Mouse (Mus musculus): ENCODE results near the gene Rcbtb2. TPM values are rescaled to one million over a fixed set of nuclear protein-coding genes. Genes with fewer than 3 reads are reported as not detected.
A peak's percentile ranks its signal among the peaks of the same experiment; 100 is the strongest.
"Not testable (repeated sequence)": the region's sequence is repeated elsewhere in the genome, so short reads cannot be mapped to it uniquely, and the experiment has no call there.

Rcbtb2 gene
- polyA plus RNA-seq, 1 experiment: 32.3 TPM

DNA sequence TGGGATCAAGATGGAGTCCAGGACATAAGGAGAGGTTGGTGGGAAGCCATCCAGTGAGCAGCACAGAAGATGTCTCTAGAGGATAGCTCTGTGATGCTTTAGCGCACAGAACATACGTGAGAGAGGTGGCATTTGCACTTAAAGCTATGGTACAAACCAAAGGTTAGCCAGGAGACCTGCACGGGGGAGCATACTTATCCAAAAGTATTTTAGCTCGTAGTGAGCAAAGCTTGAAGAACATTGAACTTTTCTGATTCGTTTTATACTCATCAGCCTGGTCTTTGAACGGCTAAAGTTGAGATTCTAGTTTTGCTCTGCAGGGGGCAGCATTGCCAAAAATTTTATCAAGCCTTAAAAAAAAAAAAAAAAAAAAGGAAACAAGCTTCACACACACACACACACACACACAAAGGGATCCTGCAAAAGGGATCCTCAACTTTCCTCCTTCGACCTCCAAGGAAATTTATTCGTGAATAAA is 16.6 kb upstream of the Rcbtb2 start:
- Histone ChIP-seq H3K4me3 (ENCODE audit: insufficient read depth, low read depth, low read length) (no peak overlapping the region), H3K27ac (ENCODE audit: insufficient read depth, low read depth, low read length) (peak overlapping the region; percentile 91), H3K27me3 (replicated peaks; ENCODE audit: control insufficient read depth, insufficient read depth, low read length) (no peaks in the 10 kb centered on the region), H3K4me1 (ENCODE audit: control insufficient read depth, insufficient read depth, low read length) (peaks cover 7% of the 10 kb centered on the region; the same call in 1 of the 2 replicates), H3K36me3 (ENCODE audit: control insufficient read depth, insufficient read depth, low read length) (no peaks in the 10 kb centered on the region)
- 17% methylated on average over 8 of the region's 8 CpGs for WGBS
- peak; percentile 73 for DNase-seq
- TF ChIP-seq CTCF (conservative IDR thresholded peaks at IDR 0.05; ENCODE audit: insufficient read depth, insufficient read length, low read depth, low read length): 0 out of 2 replicates have a peak, but pooled peaks have one; percentile 4
- no peak for TF ChIP-seq POLR2A (IDR thresholded peaks at IDR 0.05; ENCODE audit: low read depth, low read length)

DNA sequence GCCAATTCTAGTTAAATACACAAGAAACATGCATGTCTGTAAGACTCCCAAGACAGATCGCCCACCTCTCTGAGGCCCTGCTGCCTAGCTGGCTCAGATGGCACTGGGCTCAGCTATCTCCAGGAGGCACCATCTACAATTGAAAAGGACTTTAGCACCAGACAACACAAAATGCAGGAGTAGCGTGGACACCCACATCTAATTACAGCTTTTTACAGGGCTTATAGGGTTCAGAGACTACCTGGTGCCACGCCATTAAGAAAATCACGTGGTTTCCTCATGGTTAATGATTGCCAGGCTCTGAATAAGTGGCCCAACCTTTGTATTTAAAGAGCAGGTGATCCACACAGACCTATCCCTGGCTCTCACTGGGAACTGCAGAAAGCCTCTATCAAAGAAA is 15.9 kb upstream of the Rcbtb2 start:
- no peaks in the 10 kb centered on the region for H3K27me3 ChIP-seq (replicated peaks; ENCODE audit: control insufficient read depth, insufficient read depth, low read length)
- H3K4me3 ChIP-seq (ENCODE audit: insufficient read depth, low read depth, low read length): peak overlapping the region; percentile 54
- no peaks in the 10 kb centered on the region for H3K36me3 ChIP-seq (ENCODE audit: control insufficient read depth, insufficient read depth, low read length)
- H3K27ac ChIP-seq (ENCODE audit: insufficient read depth, low read depth, low read length): peak overlapping the region; percentile 91
- H3K4me1 ChIP-seq (ENCODE audit: control insufficient read depth, insufficient read depth, low read length): peaks cover 7% of the 10 kb centered on the region; the same call in 1 of the 2 replicates
- peak; percentile 95 for DNase-seq
- 32% methylated on average over 4 of the region's 4 CpGs for WGBS
- TF ChIP-seq CTCF (conservative IDR thresholded peaks at IDR 0.05; ENCODE audit: insufficient read depth, insufficient read length, low read depth, low read length): no peak
- no peak for TF ChIP-seq POLR2A (IDR thresholded peaks at IDR 0.05; ENCODE audit: low read depth, low read length)

DNA sequence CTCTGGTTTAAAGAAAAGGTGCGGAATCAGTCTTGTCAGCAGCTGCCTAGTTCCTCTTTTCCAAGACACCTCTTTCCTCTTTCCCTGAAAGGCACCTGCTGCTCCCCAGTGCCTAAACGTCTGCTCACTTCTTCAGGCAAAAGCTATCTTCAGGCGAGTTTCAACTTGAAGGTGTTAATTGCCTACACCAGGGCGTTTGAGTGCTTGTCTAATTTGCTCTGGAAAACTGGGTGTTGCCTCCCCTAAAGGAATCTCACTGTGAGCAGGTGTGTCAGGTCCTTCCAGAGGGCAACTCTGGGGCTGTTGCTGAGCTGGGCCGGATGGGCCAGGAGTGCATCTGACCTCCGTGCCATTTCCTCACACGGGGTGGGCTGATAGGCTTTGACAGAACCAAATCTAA is 15.5 kb upstream of the Rcbtb2 start:
- Histone ChIP-seq H3K27ac (ENCODE audit: insufficient read depth, low read depth, low read length) (peak overlapping the region; percentile 19; the same call in 1 of the 2 replicates), H3K4me1 (ENCODE audit: control insufficient read depth, insufficient read depth, low read length) (peaks cover 7% of the 10 kb centered on the region; the same call in 1 of the 2 replicates), H3K4me3 (ENCODE audit: insufficient read depth, low read depth, low read length) (no peak overlapping the region), H3K27me3 (replicated peaks; ENCODE audit: control insufficient read depth, insufficient read depth, low read length) (no peaks in the 10 kb centered on the region), H3K36me3 (ENCODE audit: control insufficient read depth, insufficient read depth, low read length) (no peaks in the 10 kb centered on the region)
- no peak for DNase-seq
- TF ChIP-seq POLR2A (IDR thresholded peaks at IDR 0.05; ENCODE audit: low read depth, low read length): no peak
- TF ChIP-seq CTCF (conservative IDR thresholded peaks at IDR 0.05; ENCODE audit: insufficient read depth, insufficient read length, low read depth, low read length): no peak
- 50% methylated on average over 7 of the region's 7 CpGs for WGBS

DNA sequence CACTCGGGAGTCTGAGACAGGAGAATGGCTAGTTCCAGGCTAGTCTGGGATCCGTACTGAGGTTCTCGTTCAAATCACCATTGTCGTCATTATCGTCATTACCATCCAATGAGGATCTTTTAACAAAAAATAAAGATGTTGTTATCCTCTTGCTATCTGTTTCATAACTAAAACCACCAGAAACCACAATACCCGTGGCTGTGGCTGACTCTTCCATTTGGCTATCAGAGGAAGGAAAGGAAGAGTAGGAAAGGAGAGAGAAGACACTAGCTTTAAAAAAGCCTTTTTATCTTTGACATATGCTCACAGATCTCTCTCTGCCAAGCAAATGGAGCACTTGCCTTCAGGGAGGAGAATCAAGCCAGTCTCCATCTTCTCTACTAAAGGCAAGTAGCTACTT is 14.9 kb upstream of the Rcbtb2 start:
- H3K36me3 ChIP-seq (ENCODE audit: control insufficient read depth, insufficient read depth, low read length): no peaks in the 10 kb centered on the region
- no peak overlapping the region for H3K27ac ChIP-seq (ENCODE audit: insufficient read depth, low read depth, low read length)
- no peaks in the 10 kb centered on the region for H3K27me3 ChIP-seq (replicated peaks; ENCODE audit: control insufficient read depth, insufficient read depth, low read length)
- TF ChIP-seq POLR2A (IDR thresholded peaks at IDR 0.05; ENCODE audit: low read depth, low read length) (no peak), CTCF (conservative IDR thresholded peaks at IDR 0.05; ENCODE audit: insufficient read depth, insufficient read length, low read depth, low read length) (no peak)
- peaks cover 7% of the 10 kb centered on the region; the same call in 1 of the 2 replicates for H3K4me1 ChIP-seq (ENCODE audit: control insufficient read depth, insufficient read depth, low read length)
- WGBS: 97% methylated on average over 6 of the region's 6 CpGs
- DNase-seq: no peak
- no peak overlapping the region for H3K4me3 ChIP-seq (ENCODE audit: insufficient read depth, low read depth, low read length)

DNA sequence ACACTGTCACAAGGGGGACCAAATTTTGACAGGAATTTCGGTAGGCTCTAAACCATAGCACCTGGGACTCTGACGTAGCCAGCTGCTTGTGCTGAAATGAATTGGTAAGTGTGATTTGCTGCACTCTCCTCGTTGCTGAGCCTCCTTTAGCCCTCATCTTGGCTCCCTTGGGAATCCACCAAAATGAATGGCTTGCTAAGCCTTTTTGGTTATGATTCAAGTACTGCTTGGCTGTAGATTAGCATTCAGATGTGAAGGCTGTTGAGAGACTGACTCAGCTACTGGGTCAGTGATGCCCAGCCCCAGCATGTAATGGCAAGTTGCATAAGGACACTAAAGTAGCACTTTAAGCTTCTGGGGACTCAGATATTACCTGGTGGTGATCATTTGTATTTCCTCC is 12.2 kb upstream of the Rcbtb2 start:
- DNase-seq: no peak
- TF ChIP-seq CTCF (conservative IDR thresholded peaks at IDR 0.05; ENCODE audit: insufficient read depth, insufficient read length, low read depth, low read length): no peak
- no peak for TF ChIP-seq POLR2A (IDR thresholded peaks at IDR 0.05; ENCODE audit: low read depth, low read length)
- H3K36me3 ChIP-seq (ENCODE audit: control insufficient read depth, insufficient read depth, low read length): no peaks in the 10 kb centered on the region
- peaks cover 7% of the 10 kb centered on the region; the same call in 1 of the 2 replicates for H3K4me1 ChIP-seq (ENCODE audit: control insufficient read depth, insufficient read depth, low read length)
- no peaks in the 10 kb centered on the region for H3K27me3 ChIP-seq (replicated peaks; ENCODE audit: control insufficient read depth, insufficient read depth, low read length)
- H3K4me3 ChIP-seq (ENCODE audit: insufficient read depth, low read depth, low read length): no peak overlapping the region
- no peak overlapping the region for H3K27ac ChIP-seq (ENCODE audit: insufficient read depth, low read depth, low read length)
- WGBS: 87% methylated on average over 3 of the region's 3 CpGs

DNA sequence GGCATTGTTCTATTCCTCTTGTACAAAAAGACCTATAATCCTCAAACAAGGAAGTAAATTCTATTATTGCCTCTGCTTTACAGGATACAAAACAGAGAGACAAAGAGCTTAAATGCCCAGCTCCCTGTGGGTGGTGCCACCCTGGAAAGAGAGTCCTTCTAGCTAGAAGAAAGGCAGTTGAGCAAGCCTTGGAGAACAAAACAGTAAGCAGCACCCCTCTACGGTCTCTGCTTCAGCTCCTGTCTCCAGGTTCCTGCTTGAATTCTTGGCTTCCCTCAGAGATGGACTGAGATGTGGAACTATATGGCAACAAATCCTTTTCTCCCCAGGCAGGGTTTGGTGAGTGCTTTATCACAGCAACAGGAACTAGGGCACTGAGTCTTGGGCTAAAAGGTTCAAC is 11.7 kb upstream of the Rcbtb2 start:
- Histone ChIP-seq H3K4me1 (ENCODE audit: control insufficient read depth, insufficient read depth, low read length) (peaks cover 6% of the 10 kb centered on the region; the same call in 1 of the 2 replicates), H3K27me3 (replicated peaks; ENCODE audit: control insufficient read depth, insufficient read depth, low read length) (no peaks in the 10 kb centered on the region), H3K4me3 (ENCODE audit: insufficient read depth, low read depth, low read length) (no peak overlapping the region), H3K36me3 (ENCODE audit: control insufficient read depth, insufficient read depth, low read length) (no peaks in the 10 kb centered on the region), H3K27ac (ENCODE audit: insufficient read depth, low read depth, low read length) (no peak overlapping the region)
- 91% methylated on average over 1 of the region's 1 CpGs for WGBS
- no peak for DNase-seq
- TF ChIP-seq CTCF (conservative IDR thresholded peaks at IDR 0.05; ENCODE audit: insufficient read depth, insufficient read length, low read depth, low read length) (no peak), POLR2A (IDR thresholded peaks at IDR 0.05; ENCODE audit: low read depth, low read length) (no peak)

DNA sequence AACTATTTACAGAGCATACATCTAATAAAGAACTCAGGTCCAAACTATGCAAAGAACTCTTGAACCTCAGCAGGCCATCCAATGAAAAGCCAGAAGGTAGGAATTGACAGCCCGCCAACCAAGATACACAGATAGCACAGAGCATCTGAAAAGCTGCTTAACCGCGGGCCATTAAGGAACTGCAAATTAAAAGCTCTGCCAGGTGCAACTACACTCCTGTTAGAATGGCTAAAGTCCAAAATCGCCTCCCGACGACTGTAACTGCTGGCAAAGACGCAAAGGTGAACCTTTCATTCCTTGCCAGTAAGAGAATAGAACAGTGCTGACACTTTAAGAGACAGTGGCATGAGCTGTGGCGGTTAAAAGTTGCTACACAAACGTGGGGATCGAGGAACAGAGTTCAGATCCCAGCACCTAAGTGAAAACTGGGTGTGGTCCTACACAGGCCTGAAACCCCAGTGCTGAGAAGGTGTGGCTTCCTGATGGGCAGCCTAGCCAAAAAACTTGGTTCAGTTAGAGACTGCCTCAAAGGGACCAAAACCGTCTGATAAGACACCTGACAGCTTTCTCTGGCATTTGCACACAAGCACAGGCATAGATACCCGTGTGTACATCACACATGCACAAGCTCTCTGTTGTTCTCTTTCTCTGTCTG is 10.5 kb upstream of the Rcbtb2 start:
- peak; percentile 76 for DNase-seq
- no peaks in the 10 kb centered on the region for H3K36me3 ChIP-seq (ENCODE audit: control insufficient read depth, insufficient read depth, low read length)
- H3K4me1 ChIP-seq (ENCODE audit: control insufficient read depth, insufficient read depth, low read length): no peaks in the 10 kb centered on the region; the same call in 1 of the 2 replicates
- no peaks in the 10 kb centered on the region for H3K27me3 ChIP-seq (replicated peaks; ENCODE audit: control insufficient read depth, insufficient read depth, low read length)
- TF ChIP-seq POLR2A (IDR thresholded peaks at IDR 0.05; ENCODE audit: low read depth, low read length): no peak
- no peak for TF ChIP-seq CTCF (conservative IDR thresholded peaks at IDR 0.05; ENCODE audit: insufficient read depth, insufficient read length, low read depth, low read length)
- 47% methylated on average over 12 of the region's 12 CpGs for WGBS
- H3K4me3 ChIP-seq (ENCODE audit: insufficient read depth, low read depth, low read length): no peak overlapping the region
- no peak overlapping the region for H3K27ac ChIP-seq (ENCODE audit: insufficient read depth, low read depth, low read length)

DNA sequence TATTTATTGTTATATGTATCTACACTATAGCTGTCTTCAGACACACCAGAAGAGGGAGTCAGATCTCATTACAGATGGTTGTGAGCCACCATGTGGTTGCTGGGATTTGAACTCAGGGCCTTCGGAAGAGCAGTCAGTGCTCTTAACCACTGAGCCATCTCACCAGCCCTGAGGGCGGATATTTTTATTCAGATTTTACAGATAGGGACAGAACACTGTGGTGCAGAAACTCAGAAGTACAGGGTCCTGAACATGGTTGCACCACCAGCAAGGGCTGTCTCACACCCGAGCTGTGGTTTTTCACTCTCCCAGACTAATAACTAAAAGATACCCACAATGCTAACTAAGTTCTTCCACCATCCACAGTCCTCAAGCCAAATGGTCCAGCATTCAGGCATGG is 7.9 kb upstream of the Rcbtb2 start:
- H3K27ac ChIP-seq (ENCODE audit: insufficient read depth, low read depth, low read length); H3K4me3 ChIP-seq (ENCODE audit: insufficient read depth, low read depth, low read length); H3K27me3 ChIP-seq (replicated peaks; ENCODE audit: control insufficient read depth, insufficient read depth, low read length); H3K36me3 ChIP-seq (ENCODE audit: control insufficient read depth, insufficient read depth, low read length); H3K4me1 ChIP-seq (ENCODE audit: control insufficient read depth, insufficient read depth, low read length): not testable (repeated sequence)
- peak; percentile 46 for DNase-seq
- WGBS: 79% methylated on average over 3 of the region's 3 CpGs
